Mouse (Mus musculus) midbrain, embryonic 11.5 days (tissue): Measurements from ENCODE around the gene Zfp984. TPM values are rescaled to one million over a fixed set of nuclear protein-coding genes. Genes with fewer than 3 reads are reported as not detected.
A peak's percentile ranks its signal among the peaks of the same experiment; 100 is the strongest.
"Not testable (repeated sequence)": the region's sequence is repeated elsewhere in the genome, so short reads cannot be mapped to it uniquely, and the experiment has no call there.

Experiments used
- ATAC-seq: fragments of 200-750 bp; cut with Nextera tagmentation; 2 replicates; pipeline ENCODE4 v1.8.0; 2017; ENCODE audit warnings: moderate TSS enrichment, moderate library complexity; ENCODE audit not compliant: low FRiP score
- DNase-seq: peaks from one replicate; pipeline ENCODE4 v3.0.0; 2015; ENCODE audit warnings: low spot score; ENCODE audit errors: missing footprints
- H3K27ac ChIP-seq: fragments of 300-500 bp; sonication (generic); 2 replicates; pipeline ENCODE4 v1.5.1; 2014; ENCODE audit warnings: low read depth, low read length
- H3K27me3 ChIP-seq: fragments of 300-500 bp; sonication (generic); 2 replicates; pipeline ENCODE4 v1.6.1; 2014; ENCODE audit warnings: mild to moderate bottlenecking, low read length, moderate library complexity, mixed read lengths; ENCODE audit not compliant: control insufficient read depth, insufficient read depth
- H3K36me3 ChIP-seq: fragments of 300-500 bp; sonication (generic); 2 replicates; pipeline ENCODE4 v1.6.1; 2014; ENCODE audit warnings: mild to moderate bottlenecking, low read length, moderate library complexity, mixed read lengths; ENCODE audit not compliant: control insufficient read depth, insufficient read depth
- H3K4me1 ChIP-seq: fragments of 300-500 bp; sonication (generic); 2 replicates; pipeline ENCODE4 v1.6.1; 2014; ENCODE audit warnings: low read length; ENCODE audit not compliant: control insufficient read depth, insufficient read depth
- H3K4me2 ChIP-seq: fragments of 300-500 bp; sonication (generic); 2 replicates; pipeline ENCODE4 v1.6.1; 2014; ENCODE audit warnings: mild to moderate bottlenecking, moderate library complexity
- H3K4me3 ChIP-seq: fragments of 300-500 bp; sonication (generic); 2 replicates; pipeline ENCODE4 v1.5.1; 2014; ENCODE audit warnings: low read depth, low read length
- H3K9ac ChIP-seq: fragments of 300-500 bp; sonication (generic); 2 replicates; pipeline ENCODE4 v1.6.1; 2014; ENCODE audit warnings: low read length
- H3K9me3 ChIP-seq: fragments of 300-500 bp; sonication (generic); 2 replicates; pipeline ENCODE4 v1.6.1; 2016; ENCODE audit warnings: low read length; ENCODE audit not compliant: control insufficient read depth
- WGBS: fragments of 180-500 bp; shearing (Covaris S2); extraction: QIAGEN DNeasy Blood & Tissue Kit; methylation state at CpG from one replicate; pipeline ENCODE4 v1.1.7; 2014; 5-methylcytosine and 5-hydroxymethylcytosine counted together
- polyA plus RNA-seq: library from polyadenylated mRNA; unstranded; fragments of >200 nt; fragmentation: Nextera tagmentation; extraction: Ambion mirVana; gene quantifications from 2 replicates; pipeline ENCODE4 v1.2.1, GENCODE M21; 2014

Zfp984 gene
- polyA plus RNA-seq, 1 experiment from 2014 or later, result 8.9 TPM

- Histone ChIP-seq H3K9me3 (no peaks in the 10 kb centered on the region), H3K9ac (no peak overlapping the region), H3K4me3 (no peak overlapping the region), H3K27ac (no peak overlapping the region), H3K4me1 (no peaks in the 10 kb centered on the region), H3K27me3 (no peaks in the 10 kb centered on the region), H3K36me3 (no peaks in the 10 kb centered on the region), H3K4me2 (no peak overlapping the region)
- no peak for ATAC-seq
- 80% methylated on average over 2 of the region's 2 CpGs for WGBS
- DNase-seq, result no peak
Observed at GRCm38 (mm10) chr4:147814592-147815167, 5.1 kb upstream of the Zfp984 start.

- 52% methylated on average over 5 of the region's 5 CpGs for WGBS
- H3K4me2 ChIP-seq, result no peak overlapping the region
- no peak overlapping the region for H3K27ac ChIP-seq
- 0 out of 2 replicates have a peak, but pooled peaks have one; percentile 14 for ATAC-seq
- no peaks in the 10 kb centered on the region for H3K27me3 ChIP-seq
- H3K4me1 ChIP-seq, result no peaks in the 10 kb centered on the region; the same call in 1 of the 2 replicates
- H3K9ac ChIP-seq, result no peak overlapping the region
- H3K36me3 ChIP-seq, result no peaks in the 10 kb centered on the region
- H3K4me3 ChIP-seq, result no peak overlapping the region
- no peak for DNase-seq
- H3K9me3 ChIP-seq, result no peaks in the 10 kb centered on the region
Observed at GRCm38 (mm10) chr4:147813249-147813765, 3.7 kb upstream of the Zfp984 start.

- peak; percentile 30; the same call in 1 of the 2 replicates for ATAC-seq
- H3K36me3 ChIP-seq, DNase-seq, H3K27me3 ChIP-seq, H3K27ac ChIP-seq, H3K9ac ChIP-seq, H3K9me3 ChIP-seq, H3K4me1 ChIP-seq: not testable (repeated sequence)
- peak overlapping the region; percentile 53 for H3K4me2 ChIP-seq
- H3K4me3 ChIP-seq, result peak overlapping the region; percentile 40; the same call in 1 of the 2 replicates
- WGBS, result 51% methylated on average over 2 of the region's 2 CpGs
Observed at GRCm38 (mm10) chr4:147809966-147810304, 347 bp upstream of the Zfp984 start.

- not testable (repeated sequence) for H3K27ac ChIP-seq, H3K36me3 ChIP-seq, H3K9ac ChIP-seq, H3K4me1 ChIP-seq, H3K4me3 ChIP-seq, H3K4me2 ChIP-seq, H3K27me3 ChIP-seq, H3K9me3 ChIP-seq, DNase-seq
- WGBS, result 84% methylated on average over 4 of the region's 4 CpGs
- ATAC-seq, result 0 out of 2 replicates have a peak, but pooled peaks have one; percentile 47
Observed at GRCm38 (mm10) chr4:147808483-147808882, 1.1 kb downstream of the Zfp984 start.

- H3K27ac ChIP-seq, H3K9ac ChIP-seq, H3K9me3 ChIP-seq, DNase-seq, H3K4me3 ChIP-seq, H3K4me1 ChIP-seq, H3K4me2 ChIP-seq, ATAC-seq, H3K27me3 ChIP-seq, H3K36me3 ChIP-seq: not testable (repeated sequence)
- 94% methylated on average over 1 of the region's 1 CpGs for WGBS
Observed at GRCm38 (mm10) chr4:147795308-147795707, 14.3 kb downstream of the Zfp984 start.

GRCm38 (mm10) chr4:147794026-147794665 is 15.4 kb downstream of the Zfp984 start:
- not testable (repeated sequence) for H3K4me1 ChIP-seq, H3K36me3 ChIP-seq, H3K9me3 ChIP-seq, H3K27ac ChIP-seq, H3K27me3 ChIP-seq, H3K4me3 ChIP-seq, H3K9ac ChIP-seq, H3K4me2 ChIP-seq
- peak; percentile 62 for DNase-seq
- WGBS, result 89% methylated on average over 1 of the region's 3 CpGs
- 0 out of 2 replicates have a peak, but pooled peaks have one; percentile 27 for ATAC-seq

GRCm38 (mm10) chr4:147793390-147793916 is 16.1 kb downstream of the Zfp984 start:
- not testable (repeated sequence) for H3K9ac ChIP-seq, H3K4me2 ChIP-seq, H3K4me1 ChIP-seq, H3K4me3 ChIP-seq, H3K9me3 ChIP-seq, H3K27me3 ChIP-seq, H3K27ac ChIP-seq, H3K36me3 ChIP-seq
- 67% methylated on average over 2 of the region's 2 CpGs for WGBS
- DNase-seq, result peak; percentile 56
- ATAC-seq, result peak; percentile 66

- not testable (repeated sequence) for H3K9me3 ChIP-seq, H3K36me3 ChIP-seq, H3K4me2 ChIP-seq, H3K4me1 ChIP-seq, DNase-seq, H3K4me3 ChIP-seq, H3K9ac ChIP-seq, H3K27ac ChIP-seq, H3K27me3 ChIP-seq, ATAC-seq
Observed at GRCm38 (mm10) chr4:147791729-147792128, 17.9 kb downstream of the Zfp984 start.

GRCm38 (mm10) chr4:147746255-147746654 is 63.3 kb downstream of the Zfp984 start:
- 92% methylated on average over 14 of the region's 15 CpGs for WGBS
- DNase-seq, H3K9ac ChIP-seq, H3K4me2 ChIP-seq, H3K9me3 ChIP-seq, H3K27me3 ChIP-seq, ATAC-seq, H3K36me3 ChIP-seq, H3K4me3 ChIP-seq, H3K4me1 ChIP-seq, H3K27ac ChIP-seq: not testable (repeated sequence)
